Mouse (Mus musculus): ENCODE measurements around the gene Fmnl1. TPM values are rescaled to one million over a fixed set of nuclear protein-coding genes. Genes with fewer than 3 reads are reported as not detected.

Fmnl1 gene
- total RNA-seq, 2 experiments from 2014 or later, result 19.8 to 20.9 TPM

DNA sequence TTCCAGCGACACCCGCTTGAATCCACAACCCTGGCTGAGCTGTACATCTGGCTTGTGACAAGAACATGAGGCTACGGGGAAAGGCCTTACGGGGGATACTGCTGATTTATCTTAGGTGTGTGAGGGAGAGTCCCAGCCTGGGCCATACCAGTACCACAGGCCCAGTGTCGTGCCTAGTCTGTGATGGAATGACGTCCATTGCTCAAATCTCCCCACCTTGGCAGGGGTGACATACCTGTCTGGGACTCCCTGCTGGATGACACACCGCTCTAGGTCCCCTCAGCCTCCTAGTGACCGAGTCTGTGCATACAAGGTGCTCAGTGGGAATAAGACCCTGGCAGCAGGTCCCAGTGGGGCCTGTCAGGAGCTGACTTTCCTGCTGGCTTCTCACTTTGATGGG is 7.8 kb downstream of the Fmnl1 start:
- DNase-seq (ENCODE audit: low spot score in 2 of 2), result no peak

DNA sequence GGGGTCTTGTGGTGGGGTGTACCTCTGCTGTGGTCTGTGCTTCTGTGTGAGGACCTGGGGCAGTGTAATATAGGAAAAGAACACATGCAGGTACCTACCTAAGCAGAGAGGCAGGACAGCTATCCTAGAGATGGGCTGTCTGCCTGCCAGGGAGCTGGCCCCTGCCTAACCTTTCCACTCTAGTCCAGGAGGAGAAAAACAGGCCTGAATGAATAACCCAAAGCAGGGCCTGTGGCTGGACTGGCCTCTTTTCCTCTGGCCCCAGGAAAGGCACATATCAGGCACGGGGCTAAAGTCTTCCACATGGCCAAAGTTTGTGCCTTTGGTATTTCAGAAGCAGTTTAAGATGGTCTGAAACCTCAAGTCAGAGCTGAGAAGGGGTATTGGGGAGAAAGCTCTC is 9.5 kb downstream of the Fmnl1 start:
- DNase-seq (ENCODE audit: low spot score in 2 of 2), result no peak

DNA sequence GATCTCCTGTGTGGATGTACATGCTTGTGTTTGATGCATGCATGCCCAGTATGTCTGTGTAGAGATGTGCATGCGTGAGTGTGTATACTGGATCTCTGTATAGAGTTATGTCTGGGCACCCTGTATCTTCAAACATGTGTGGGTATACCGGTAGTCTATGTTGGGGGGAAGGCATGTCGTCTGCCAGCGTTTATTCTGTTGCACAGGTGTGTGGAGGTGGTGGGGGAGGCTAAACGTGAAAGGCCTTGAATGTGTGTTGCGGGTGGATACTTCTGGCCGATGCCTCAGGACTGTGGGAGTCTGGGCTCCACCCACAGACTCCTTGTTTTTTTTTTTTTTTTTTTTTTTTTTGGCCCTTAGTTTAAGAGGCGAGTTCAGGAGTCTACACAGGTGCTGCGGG is 10.4 kb downstream of the Fmnl1 start:
- no peak for DNase-seq (ENCODE audit: low spot score in 2 of 2)

DNA sequence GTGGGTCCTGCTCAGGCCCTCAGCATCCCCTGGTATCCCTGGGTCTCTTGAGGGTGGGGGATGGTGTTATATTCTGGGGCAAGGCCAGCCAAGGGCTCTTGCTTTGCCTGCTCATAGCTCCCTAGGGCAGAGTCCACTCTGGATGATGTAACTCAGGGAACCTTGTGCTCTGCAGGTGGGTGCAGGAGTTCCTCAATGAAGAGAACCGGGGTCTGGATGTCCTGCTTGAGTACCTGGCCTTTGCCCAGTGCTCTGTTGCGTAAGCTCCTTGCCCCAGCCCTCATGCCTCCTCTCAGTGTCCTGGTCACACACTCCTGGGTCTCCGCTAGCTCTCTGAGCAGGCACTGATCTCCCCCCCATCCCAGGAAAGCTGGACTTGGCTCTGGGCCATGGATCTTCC is 11.0 kb downstream of the Fmnl1 start:
- no peak for DNase-seq (ENCODE audit: low spot score in 2 of 2)

DNA sequence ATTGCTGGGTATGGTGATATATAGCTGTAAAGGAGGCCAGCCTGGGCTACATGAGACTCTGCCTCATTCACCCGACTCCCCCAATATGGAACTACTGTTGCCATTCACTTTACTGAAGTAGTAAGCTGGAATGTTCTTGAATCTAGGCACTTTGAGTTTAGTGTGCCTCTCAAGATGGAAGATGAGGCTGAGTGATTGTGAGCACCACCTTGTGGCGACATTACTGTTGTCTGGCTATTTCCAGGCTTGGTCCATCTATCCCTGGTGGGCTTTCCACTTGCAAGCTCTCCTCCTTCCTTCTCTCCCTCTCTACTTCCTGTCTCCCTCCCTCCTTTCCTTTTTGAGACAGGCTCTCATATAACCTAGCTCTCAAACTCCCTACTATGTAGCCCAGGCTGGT is 14.0 kb downstream of the Fmnl1 start:
- DNase-seq (ENCODE audit: low spot score in 2 of 2), result peak in 1 of 2 experiments; percentile 60

DNA sequence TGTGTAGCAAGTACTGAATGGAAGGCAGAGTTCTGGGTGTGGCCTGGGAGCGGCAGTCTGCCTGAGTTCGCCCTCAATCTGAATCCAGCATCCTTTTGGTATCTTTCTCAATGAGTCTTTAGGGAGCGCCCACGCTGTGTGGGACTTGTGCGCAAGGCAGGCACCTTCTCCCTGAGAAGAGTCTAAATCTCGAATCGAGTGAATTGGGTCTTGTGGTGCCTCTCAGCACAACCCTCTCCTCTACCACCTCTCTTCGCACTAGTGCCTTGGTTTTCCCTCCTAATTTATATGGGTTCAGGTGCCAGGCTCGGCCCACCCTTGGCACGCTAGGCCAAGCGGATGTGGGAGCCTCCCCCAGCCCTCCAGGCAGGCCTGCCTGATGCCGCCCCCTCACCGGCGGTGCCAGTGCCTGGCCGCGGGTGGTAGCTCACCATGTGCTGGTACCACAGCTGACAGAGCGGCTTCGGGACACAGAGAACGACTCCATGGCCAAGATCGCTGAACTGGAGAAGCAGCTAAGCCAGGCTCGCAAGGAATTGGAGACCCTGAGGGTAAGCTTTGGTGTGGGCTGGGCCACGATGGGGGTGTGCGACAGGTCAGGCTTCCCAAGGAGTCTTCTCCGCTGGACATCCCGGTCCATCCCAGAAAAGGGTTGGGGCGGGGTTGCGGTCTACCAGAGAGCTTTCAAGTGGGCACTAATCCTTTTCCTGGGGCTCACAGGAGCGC is 21.5 kb downstream of the Fmnl1 start:
- no peak for DNase-seq (ENCODE audit: low spot score in 2 of 2)

DNA sequence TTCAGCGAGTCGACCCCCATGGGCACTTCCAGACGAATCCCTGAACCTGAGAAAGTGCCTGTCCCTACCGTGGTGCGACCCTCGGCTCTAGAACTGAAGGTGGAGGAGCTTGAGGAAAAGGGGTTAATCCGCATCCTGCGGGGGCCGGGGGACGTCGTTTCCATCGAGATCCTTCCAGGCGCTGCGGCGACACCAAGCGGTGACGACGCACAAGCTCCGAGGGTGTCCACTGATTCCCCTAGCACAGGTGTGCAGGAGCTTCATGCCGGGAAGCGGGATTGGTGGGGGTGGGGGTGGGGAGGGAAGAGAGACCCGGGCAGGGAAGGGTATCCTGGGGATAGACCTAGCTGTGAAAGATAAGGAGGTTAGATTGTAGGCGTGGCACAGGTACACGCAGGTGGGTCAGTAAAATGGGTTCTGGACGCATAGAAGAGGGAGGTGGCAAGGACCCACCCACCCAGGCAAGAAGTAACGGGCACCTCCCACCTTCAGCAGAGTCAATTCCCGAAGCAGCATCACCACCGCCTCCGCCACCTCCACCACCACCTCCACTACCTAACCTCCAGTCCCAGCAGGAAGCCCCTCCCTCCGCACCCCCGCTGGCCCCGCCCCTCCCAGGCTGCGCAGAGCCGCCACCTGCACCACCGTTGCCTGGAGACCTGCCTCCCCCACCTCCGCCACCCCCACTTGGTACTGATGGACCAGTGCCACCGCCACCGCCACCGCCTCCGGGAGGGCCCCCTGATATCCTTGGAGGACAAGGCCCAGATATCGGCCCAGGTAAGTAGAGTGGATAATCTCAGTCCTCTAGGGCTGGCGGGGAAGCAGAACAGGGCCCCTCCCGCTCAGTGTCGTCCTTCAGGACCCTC is 22.3 kb downstream of the Fmnl1 start:
- no peak for DNase-seq (ENCODE audit: low spot score in 2 of 2)

DNA sequence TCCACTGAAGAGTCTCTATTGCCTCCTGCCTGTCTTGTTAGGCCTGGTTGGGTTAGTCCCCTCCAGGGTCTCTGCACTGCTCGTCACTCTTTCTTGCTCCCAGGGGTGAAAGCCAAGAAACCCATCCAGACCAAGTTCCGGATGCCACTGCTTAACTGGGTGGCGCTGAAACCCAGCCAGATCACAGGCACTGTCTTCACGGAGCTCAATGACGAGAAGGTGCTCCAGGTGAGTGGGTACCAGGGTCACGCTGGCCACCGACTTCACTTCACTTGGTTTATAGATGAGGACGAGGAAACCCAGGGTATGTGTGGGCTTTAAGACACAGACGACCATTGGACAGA is 22.9 kb downstream of the Fmnl1 start:
- no peak for DNase-seq (ENCODE audit: low spot score in 2 of 2)

DNA sequence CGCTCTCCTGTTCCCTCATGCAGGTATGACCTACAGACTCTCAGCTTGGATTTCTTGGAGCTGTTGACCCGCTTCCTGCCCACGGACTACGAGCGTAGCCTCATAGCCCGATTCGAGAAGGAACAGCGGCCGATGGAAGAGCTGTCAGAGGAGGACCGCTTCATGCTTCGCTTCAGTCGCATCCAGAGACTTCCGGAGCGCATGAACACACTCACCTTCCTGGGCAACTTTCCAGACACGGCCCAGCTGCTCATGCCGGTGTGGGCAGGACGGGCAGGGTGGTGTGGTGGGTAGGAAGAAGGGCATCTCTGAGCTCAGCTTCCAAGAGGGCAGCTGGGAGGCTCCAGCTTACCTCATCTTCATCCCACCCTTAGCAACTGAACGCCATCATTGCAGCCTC is 24.3 kb downstream of the Fmnl1 start:
- DNase-seq (ENCODE audit: low spot score in 2 of 2), result no peak

DNA sequence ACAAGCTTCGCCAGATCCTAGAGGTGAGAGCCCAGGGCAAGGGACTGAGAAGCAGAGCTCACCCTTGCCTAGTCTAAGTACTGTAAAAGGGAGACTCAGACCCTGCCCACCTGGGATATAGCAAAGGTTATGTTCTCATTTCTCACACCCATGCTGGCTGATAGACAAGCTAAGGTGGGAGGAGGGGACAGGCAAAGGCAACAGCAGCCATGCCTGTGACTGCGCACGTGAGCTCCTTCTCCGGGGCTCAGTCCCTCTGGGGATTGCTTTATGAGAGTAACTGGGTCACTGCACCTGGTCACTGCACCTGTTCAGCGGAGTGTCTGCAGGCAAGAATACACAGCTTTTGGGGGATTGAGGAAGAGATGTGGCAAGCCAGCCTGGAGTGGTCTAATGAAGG is 24.7 kb downstream of the Fmnl1 start:
- DNase-seq (ENCODE audit: low spot score in 2 of 2), result no peak

DNA sequence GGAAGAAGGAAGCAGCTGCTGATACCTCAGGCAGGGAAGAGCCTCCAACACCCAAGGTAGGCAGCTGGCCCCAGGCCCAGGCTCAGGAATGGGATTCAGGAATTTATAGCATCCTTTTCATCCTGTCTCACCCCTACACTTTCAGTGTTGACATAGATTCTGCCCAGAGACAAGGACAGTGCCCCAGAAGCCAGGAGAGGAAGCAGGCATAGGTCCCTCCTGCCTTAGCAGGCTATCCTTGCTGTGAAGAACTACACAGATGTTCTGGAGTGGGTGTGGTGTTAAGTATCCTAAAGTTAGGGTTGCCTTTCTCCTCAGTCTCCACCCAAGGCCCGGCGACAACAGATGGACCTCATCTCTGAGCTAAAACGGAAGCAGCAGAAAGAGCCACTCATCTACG is 26.4 kb downstream of the Fmnl1 start:
- DNase-seq (ENCODE audit: low spot score in 2 of 2), result no peak

DNA sequence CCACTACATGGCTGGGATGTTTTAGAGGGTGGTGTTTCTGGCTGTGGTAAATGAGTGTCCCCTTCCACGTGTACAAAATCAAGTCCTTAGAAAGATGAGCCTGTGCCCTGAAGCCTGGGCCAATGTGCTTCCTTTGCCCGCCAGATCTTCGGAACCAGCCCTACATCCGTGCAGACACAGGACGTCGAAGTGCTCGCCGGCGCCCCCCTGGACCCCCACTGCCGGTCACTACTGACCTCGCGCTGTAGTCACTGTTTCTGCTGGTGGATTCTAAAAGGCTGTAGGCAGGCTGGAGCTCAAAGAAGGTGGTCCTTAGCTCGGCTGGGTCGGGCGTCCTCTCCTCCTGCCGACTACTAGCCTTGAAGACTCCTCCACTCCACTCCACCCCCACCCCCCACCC is 27.4 kb downstream of the Fmnl1 start:
- no peak for DNase-seq (ENCODE audit: low spot score in 2 of 2)

DNA sequence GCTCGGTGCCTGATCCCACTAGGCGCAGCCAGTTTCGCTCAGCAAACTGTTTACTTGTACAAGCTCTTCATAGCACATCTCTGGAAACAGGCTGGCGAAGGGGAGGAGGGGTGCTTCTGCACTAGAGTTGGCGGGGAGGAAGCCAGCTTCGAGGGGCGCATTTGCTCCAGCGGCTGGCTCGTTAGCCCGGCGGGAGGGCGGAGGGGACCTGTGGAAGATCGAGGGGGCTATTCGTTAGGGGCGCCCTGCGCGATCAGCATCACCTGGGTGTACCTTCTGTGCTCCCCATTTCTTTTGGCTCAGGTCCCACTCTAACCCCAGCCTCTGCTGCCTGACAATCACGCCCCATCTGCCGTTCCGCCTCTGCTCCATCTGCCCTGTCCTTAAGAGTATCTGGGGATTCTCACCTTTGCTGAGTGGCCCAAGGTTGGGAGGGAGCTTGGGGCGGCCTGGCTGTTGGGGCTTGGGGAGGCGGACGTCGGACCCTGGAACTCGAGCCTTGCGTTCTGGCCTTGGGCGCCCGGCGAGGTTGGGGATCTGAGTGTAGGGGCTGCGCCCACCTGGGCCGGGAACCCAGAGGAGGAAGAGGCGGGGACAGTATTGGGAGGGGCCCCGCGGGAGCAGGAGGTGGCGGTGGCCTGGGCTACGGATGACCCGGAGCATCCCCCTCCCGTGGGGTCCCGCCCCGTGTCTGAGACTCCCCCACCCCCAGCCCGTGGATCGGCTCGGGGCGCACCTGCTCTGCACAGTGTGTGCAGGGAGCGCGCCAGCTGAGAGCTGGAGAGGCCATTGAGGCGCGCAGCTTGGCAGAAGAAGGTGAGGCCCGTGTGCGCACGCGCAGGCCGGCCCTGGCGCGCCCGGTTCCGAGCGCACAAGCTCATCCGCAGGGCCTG is 28.2 kb downstream of the Fmnl1 start:
- DNase-seq (ENCODE audit: low spot score in 2 of 2), result peak; percentile 46 to 54

DNA sequence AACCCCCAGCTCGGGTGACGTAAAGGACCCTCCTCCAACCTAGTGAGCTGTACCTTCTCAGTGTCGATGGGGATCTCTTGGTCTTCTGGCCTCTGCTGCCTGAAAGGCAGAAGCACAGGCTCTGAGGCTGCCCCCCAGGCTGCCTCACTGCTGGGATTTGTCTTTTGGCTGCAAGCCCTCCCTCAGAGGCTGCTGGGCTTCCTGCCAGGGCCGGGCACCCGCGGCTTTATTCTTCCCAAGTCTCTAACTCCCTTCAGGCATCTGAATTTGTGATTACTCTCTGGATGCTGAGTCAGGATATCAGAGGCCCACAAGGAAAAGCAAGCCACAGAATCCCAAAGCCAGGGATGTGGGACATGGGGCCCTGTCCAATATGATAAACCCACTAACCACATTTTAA is 30.8 kb downstream of the Fmnl1 start:
- no peak for DNase-seq (ENCODE audit: low spot score in 2 of 2)

DNA sequence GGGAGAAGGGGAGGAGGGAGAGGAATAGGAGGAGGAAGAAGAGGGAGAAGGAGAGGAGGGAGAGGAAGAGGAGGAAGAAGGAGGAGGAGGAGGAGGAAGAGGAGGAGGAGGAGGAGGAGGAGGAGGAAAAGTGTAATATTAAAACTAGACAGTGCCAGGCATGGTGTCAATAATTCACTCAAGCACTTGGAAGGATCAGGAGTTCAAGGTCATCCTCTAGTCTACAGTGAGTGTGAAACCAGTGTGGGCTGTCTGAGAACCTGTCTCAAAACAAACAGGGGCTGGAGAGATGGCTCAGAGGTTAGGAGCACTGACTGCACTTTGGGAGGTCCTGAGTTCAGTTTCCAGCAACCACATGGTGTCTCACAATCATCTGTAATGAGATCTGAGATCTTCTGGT is 31.5 kb downstream of the Fmnl1 start:
- no peak for DNase-seq (ENCODE audit: low spot score in 2 of 2)

DNA sequence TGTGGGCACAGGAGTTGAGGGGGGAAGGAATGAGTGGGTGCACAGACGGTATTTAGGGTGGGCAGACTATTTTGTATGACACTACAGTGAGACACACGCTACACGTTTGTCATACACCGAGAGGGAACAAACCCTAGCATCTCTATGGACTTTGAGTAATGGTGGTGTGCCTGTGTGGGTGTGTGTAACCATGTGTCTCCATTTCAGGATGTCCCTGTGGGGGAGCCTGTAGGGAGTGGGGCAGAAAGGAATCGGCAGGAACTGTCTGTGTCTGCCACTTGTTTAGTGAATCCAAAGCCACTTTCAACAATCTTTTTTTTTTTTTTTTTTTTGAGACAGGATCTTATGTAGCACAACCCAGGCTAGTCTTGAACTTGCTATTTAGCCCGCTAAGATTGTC is 35.3 kb downstream of the Fmnl1 start:
- no peak for DNase-seq (ENCODE audit: low spot score in 2 of 2)

DNA sequence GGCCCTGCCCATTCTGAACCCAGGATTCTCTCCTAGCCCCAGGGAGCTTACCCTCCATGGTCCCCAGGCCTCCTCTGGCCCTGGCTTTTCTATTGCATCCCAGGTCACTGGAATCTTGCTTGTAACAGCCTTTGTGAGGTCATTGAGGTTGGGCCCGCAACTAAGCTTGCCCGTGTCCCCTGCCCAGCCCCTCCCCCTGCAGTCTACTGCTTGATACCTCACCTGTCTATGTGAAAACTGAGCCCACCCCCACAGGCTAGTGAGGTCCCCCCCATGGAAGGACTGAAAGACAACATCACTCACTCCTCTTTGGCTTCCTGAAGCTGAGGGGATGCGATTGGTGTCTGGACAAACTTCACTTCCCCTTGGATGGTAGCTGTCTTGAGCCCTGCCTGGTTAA is 37.6 kb downstream of the Fmnl1 start, which contains the start of gene 1700023F06Rik:
Gene 1700023F06Rik, minus strand, starts transcription at position 101 of the 400 bp plus-strand sequence.
- DNase-seq (ENCODE audit: low spot score in 2 of 2), result no peak

DNA sequence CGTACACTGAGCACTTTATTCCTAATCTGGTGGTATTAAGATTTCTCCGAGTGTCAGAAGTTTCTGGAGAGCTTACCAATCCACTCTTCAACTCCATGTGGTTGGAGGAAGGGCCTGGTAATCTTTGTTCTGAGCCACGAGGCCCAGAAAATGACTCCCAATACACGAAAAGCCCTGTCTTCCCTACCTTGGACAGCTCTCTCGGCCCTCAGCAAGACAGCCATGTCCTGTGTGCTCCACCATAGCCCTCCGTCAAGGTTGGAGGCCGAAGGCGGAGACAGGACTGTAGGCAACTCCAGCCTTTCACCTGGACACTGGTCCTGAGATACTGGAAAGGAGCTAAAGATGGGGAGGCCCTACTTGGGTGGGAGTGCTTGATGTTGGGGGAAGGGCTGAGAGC is 39.4 kb downstream of the Fmnl1 start:
- no peak for DNase-seq (ENCODE audit: low spot score in 2 of 2)

DNA sequence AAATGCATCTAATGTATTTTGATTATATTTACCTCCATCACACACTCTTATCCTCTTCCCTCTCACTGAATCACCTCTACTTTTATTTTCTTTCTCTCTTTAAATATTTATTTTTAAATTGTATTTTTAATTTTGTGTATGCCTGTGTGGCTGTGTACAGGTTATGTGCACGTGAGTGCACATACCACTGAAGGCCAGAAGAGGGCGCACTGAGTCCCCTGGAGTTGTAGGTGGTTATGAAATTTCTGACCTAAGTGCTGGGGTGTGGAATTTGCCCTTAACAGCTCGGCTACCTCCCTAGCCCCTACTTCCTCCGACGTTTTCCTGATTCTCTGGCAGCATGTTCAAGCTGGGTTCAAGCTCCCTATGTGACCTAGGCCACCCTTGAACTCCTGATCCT is 42.8 kb downstream of the Fmnl1 start:
- no peak for DNase-seq (ENCODE audit: low spot score in 2 of 2)

DNA sequence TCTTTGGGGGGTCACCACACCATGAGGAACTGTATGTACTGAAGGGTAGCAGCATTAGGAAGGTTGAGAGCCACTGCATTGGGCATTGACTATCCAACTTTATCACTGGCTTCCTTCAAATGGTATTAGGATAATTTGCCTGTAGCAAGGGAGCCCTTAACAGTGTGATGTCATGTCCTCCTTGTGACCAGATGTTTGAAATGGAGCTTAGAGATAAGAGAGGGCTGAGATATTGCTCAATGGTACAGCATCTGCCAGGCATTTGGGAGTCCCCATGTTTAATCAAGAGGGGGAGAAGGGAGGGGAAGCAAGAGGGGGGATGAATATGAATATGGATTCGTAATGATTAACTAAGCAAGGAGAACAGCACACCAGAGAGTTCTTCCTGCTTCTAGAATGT is 44.4 kb downstream of the Fmnl1 start:
- no peak for DNase-seq (ENCODE audit: low spot score in 2 of 2)

DNA sequence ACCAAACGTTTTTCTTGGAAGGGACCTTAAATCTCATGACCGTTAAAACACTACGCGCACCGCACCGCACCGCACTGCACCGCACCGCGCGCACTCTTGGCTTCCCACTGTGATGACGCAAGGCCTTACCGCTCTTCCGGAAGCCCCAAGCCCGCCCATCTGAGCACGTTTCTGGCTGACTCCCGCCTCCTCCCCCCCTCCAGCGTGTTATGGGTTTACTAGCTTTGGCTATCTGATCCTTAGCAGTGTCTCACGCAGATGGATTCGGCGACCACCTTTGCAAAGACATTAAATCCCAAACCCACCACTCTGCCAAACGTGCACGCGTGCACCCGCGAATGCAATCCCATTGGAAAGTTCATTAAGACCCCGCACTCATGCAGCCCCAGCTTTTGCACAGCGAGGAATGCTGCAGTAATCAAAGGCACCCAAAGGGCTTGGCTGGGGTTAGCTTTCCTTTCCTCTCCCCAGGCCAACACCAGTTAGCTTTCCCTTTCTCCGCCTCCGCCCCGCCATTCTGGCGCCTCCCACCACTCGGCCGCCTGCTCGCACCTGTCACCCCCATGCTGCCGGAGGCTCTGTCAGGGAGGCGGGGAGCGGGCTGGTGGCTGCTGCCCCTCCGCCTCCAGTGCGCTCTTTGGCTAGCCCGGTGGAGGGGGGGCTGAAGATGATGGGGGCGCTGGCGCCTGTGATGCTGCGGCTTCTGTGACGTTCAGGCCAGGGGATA is 47.0 kb downstream of the Fmnl1 start, which contains the start of gene Spata32:
Gene Spata32, minus strand, starts transcription at position 643 of the 727 bp plus-strand sequence.
- peak in 1 of 2 experiments; percentile 52 for DNase-seq (ENCODE audit: low spot score in 2 of 2)

All from adrenal gland, adult 18-20 months (tissue).